Mouse (Mus musculus) embryo, embryonic 11 days (tissue): ENCODE results near the gene C1qtnf7.
A peak's percentile ranks its signal among the peaks of the same experiment; 100 is the strongest.

ENCODE experiments used
- DNase-seq: peaks from one replicate; pipeline ENCODE4 v3.0.0-alpha.2; 2015

The C1qtnf7 gene

GRCm38 (mm10) chr5:43621575-43622299, 106.4 kb downstream of the C1qtnf7 start:
- no peak for DNase-seq

DNA sequence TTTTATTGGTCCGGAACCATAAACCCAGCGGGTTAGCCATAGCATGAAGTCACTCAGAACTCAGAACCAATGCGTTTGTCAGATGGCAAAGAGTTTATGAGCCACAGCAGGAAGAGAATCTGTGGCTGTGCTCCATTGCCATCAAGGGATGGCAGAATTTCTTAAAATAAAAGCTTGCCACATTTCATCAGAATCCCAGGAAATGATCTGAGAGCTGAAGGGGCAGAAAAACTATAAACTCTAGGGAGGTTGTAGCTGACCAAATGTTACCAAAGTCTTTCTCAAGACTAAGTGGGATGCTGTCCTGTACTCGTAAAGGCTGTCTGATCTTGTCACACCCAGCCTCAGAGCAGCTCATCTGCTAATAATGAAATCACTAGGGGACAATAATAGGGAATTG, 110.1 kb downstream of the C1qtnf7 start:
- no peak for DNase-seq

- no peak for DNase-seq
Measured at GRCm38 (mm10) chr5:43634071-43634601, 118.8 kb downstream of the C1qtnf7 start.

GRCm38 (mm10) chr5:43634602-43635081, 119.3 kb downstream of the C1qtnf7 start:
- DNase-seq = peak; percentile 37

DNA sequence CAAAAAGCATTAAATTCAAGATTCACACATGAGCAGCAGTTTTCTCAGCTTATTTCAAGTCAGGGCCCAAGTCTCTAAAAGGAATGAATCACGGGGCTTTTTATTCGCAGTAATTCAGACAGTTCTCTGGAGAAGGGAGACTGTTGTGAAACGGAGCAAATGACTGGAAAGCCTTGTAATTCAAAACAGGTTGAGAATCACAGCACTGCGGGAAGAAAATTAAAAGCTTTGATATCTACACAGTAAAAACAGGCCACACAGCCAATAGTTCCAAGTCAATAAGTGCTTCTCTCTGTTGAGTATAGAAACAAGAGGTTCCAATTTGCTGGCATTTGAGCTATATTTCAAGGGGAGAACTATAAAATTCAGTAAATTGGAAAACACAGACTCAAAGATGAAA, 129.7 kb downstream of the C1qtnf7 start:
- peak; percentile 21 for DNase-seq

DNA sequence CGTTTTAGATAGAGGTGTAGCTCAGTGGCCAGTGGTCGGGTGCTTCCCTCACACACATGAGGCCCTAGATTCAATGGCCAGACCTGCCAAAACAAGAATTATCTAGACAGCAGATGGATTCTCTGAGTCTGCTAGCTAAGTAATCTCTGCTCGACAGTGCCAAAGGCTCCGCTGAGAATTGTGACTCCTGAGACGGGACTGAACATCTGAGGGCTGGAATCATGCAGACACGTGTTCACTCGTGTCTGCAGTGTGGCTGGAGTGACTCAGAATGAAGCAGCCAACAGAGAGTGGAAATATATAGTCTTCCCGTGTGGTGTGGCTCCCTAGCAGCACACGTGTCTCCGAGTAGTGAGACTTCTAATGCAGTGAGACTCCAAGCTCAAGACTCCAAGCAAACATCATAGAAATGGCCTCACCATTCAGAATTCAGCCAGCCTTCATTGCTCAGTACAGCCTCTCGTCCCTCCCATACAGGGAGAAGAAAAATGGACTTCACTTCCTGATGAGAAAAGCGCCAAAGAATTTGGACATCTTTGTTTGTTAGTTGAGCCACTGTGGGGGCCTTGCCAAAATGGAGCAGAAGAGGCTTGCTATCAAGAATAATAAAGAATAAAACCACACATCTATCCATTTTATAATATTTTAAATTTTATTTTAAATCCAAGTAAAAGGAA, 131.9 kb downstream of the C1qtnf7 start:
- no peak for DNase-seq

GRCm38 (mm10) chr5:43661498-43661897, 146.2 kb downstream of the C1qtnf7 start:
- DNase-seq = no peak

- DNase-seq = peak; percentile 81
Measured at GRCm38 (mm10) chr5:43661997-43662961, 146.9 kb downstream of the C1qtnf7 start, which contains the start of gene Cc2d2a. TSS of gene Cc2d2a (plus strand) at chr5:43662346.

DNA sequence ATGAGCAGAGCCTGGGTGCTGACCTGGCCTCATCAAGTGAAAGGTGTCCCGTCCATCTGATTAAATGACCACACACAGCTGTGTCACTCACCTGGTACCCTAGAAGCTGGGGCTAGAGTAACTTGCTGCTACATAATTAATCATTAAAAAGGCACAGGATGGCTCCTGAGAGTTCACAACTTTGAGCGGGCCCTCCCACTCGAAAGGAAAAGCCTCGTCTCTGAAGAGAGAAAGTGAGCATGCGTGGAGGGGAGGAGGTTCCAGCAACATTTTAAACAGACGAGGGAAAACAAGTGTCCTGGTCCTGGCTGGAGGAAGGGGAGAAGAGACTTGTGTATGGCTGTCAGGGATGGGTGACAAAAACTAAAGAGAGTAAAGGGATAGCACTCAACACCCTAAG, 148.2 kb downstream of the C1qtnf7 start:
- DNase-seq = no peak

DNA sequence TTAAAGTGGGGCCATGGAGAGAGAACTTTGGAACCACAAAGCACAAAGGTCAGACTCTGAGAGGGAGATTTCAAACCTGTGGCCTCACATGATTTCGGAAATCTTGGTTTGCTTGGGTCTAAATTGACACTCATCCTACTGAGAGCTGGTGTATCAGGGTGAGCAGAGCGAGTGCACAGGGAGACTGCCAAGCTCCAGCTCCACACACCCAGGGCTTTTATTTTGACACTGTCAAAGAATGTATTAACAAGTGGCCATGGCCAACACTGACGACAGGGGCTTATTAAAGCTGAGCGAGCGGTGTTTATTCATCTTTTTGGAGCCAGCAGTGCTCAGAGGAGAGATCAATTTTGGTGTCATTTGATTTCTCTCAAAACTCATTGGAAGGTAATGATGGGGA, 149.8 kb downstream of the C1qtnf7 start:
- DNase-seq = peak; percentile 59
